Mouse (Mus musculus) monocyte, adult 59 days (primary cell): ENCODE results near the gene Zfyve16. TPM values are rescaled to one million over a fixed set of nuclear protein-coding genes. Genes with fewer than 3 reads are reported as not detected.

Experiments used
- total RNA-seq, 2 experiments: library from RNA; stranded (reverse); gene quantifications; one replicate each; pipeline ENCODE4 v1.2.4; 2023

The Zfyve16 gene
- 10 to 100 TPM; 27.9 to 31.6 TPM for total RNA-seq

DNA sequence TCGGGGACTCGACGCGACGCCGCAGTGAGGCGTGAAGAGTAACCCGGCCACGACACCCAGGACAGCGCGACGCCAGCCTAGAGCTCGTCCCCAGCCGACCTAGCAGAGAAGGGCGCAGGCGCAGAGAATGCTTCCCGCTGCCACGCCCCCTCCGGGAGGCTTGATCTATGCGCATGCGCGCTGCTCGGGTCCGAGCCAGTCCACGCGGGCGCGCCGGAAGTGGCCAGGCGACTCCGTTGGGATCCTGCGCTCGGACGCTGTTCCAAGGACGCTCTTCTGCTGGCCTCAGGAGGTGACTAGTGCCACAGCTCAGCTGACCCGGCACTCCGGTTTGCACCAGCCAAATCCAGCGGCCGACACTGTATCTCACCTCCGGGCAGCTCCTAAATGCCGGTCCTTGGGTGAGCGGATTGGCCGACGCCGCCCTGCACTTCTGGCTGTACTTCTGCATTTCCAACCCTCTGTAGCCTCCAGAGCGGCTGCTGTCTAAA, at the start of gene Zfyve16:
Zfyve16 (minus strand) TSS at position 148 of the 491 bp plus-strand sequence.

DNA sequence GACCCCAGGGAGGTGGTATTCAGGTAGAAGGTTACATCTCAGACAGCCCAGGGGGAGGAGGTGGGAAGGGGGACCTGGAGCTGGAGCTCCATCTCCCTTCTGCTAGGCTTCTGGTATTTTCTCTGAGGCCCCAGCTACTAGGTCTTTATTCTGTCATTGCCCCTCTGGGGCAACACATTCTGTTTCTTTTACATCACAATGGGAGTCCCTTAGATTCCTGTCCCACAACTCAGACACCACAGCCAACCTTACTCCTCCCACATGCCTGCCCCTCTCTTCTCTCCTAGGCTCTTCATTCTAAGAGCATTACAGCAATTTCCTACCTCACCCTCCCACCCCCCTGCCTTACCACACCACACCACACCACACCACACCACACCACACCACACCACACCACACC, 45.4 kb upstream of the Zfyve16 start, which contains the start of gene Spz1:
Spz1 (minus strand) TSS at position 101 of the 400 bp plus-strand sequence.

DNA sequence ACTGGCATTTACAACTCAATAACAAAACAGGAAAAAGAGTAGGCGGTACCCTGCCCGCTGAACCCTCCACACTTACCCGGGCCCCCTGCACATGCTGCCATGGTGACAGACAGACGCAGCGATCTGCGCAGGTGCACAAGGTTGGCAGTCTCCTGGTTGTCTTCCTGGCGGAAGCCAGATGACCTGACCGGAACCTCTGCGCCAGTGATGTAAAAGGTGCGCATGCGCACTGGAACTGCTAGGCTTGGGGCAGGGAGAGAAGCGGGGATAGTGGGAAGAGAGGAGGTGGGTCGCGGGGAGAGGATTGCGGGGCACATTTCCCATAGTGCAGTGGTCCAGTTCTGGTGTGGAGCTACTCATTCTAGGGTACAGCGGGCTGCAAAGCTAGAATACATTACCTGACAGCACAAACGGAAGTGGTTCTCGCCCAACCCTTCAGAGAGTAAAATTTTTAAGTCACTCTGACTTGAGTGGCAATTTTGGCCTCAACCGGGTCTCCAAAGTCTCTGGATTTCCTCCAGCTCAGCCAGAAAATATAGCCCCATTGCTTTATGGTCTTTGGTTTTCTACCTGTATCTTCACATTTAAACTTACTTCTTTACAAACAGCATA, 46.7 kb downstream of the Zfyve16 start, which contains the start of gene Fam151b:
Fam151b (minus strand) TSS at position 164 of the 612 bp plus-strand sequence.

Other genes with a start within 250 kb of the Zfyve16 start
- not detected for gene Gm20379, start 224.9 kb downstream of the Zfyve16 start, total RNA-seq
- under 1 TPM; 0.47 to 0.82 TPM for gene Dhfr, start 176.1 kb downstream of the Zfyve16 start, total RNA-seq
- gene Msh3, start 175.9 kb downstream of the Zfyve16 start, total RNA-seq = 10 to 100 TPM; 15.6 to 16.8 TPM
- gene Ankrd34b, start 105.0 kb downstream of the Zfyve16 start, total RNA-seq = not detected
- gene Fam151b, start 46.9 kb downstream of the Zfyve16 start, total RNA-seq = 10 to 100 TPM in 1 of 2 experiments, 1 to 10 TPM in 1; 8.6 to 10.7 TPM
- not detected for gene Spz1, start 45.3 kb upstream of the Zfyve16 start, total RNA-seq
- 10 to 100 TPM; 29.6 to 34.5 TPM for gene Serinc5, start 80.2 kb upstream of the Zfyve16 start, total RNA-seq